Mouse (Mus musculus) brain, embryonic 14.5 days (tissue): ENCODE data around the gene Fdxr.

ENCODE experiments used
- CTCF ChIP-seq: fragments of 200-500 bp; IDR thresholded peaks from 2 replicates; pipeline ENCODE4 v1.5.1; 2012; ENCODE audit warnings: inconsistent platforms, mild to moderate bottlenecking, moderate library complexity, borderline replicate concordance; ENCODE audit not compliant: insufficient read depth, insufficient read length; ENCODE audit errors: extremely low read depth
- POLR2A ChIP-seq: fragments of 200-500 bp; IDR thresholded peaks from 2 replicates; pipeline ENCODE4 v1.6.1; 2012; ENCODE audit warnings: mild to moderate bottlenecking, inconsistent platforms, borderline replicate concordance; ENCODE audit not compliant: poor library complexity, insufficient read depth, insufficient read length, severe bottlenecking; ENCODE audit errors: extremely low read depth

DNA sequence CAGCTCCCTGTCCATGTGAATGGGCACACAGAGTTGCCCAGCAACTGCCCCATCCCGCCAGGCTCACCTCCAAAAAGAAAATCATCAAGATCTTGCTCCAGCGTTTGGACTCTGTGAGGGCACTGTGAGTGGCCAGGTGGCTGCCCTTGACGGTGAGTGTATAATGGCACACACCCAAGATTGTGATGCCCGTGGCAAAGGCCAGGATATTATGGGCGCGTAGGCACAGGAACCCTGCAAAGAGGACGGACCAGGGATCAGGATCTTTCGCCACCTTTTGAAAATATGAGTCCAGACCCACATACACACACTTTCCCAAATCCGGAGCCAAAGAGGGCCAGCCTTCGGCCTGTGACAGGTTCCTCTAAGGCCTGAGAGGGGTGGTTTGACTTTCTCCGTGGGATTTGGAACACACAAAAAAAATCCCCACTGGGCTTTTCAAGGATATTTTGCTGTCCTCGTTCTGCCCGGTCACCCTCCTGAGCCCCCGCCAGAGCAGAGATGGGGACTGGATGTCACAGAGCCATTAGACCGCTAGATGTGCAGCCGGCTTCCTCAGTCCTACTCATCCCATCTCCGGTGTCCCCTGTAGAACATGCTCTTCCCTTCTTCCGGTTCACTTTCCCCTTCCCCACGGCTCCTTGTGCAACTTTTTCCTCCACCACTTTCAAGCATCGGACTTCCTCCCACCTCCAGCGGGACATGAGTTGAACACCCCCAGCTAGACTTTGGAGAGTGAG lies 19.8 kb upstream of the Fdxr start:
- no peak for TF ChIP-seq POLR2A
- TF ChIP-seq CTCF, result no peak
